Mouse (Mus musculus): ENCODE measurements around the gene Ccdc93. TPM values are rescaled to one million over a fixed set of nuclear protein-coding genes. Genes with fewer than 3 reads are reported as not detected.
A peak's percentile ranks its signal among the peaks of the same experiment; 100 is the strongest.

The Ccdc93 gene
- total RNA-seq, 2 experiments from 2014 or later, result 1.9 to 6.3 TPM

DNA sequence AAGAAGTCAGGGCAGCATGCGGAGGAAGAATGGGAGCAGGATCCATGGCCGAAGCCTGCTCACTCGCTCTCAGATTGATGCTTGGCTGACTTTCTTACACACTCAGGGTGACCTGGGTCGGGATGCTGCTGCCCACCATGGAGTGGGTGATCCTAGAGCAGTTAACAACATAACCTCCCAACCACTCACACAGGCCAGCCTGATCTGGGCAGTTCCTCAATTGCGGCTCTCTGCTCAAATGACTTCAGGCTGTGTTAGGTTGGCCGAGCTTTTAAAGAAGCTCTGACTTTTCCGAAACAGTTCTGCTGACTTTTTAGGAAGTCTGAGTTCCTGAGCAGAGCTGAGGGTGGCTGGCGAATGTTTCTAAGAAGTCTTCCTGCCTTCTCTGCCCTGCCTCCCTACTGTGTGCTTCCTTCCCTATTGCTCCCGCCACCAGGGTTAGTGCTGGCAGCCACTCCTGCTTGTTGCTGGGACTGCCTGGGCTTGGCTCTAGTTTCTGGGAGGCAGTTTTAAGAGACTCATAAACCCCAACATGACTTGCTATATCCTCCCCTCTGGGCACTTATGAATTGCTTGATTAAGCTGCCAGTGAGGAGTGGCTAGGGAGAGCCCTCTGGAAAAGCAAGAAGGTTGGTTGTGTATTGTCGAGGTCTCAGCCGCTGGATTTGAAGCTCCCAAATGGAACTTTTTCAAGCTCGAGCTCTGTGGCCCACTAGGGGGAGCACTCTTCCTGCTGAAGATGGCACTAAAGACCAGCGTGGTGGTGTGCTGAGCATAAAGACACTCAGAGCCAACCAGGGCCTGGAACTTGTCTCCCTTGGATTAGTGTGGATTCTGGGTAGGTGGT lies 9.9 kb downstream of the Ccdc93 start:
- 0 out of 2 replicates have a peak, but pooled peaks have one; percentile 25 for ATAC-seq (replicated peaks; ENCODE audit: low FRiP score, poor library complexity, severe bottlenecking)

DNA sequence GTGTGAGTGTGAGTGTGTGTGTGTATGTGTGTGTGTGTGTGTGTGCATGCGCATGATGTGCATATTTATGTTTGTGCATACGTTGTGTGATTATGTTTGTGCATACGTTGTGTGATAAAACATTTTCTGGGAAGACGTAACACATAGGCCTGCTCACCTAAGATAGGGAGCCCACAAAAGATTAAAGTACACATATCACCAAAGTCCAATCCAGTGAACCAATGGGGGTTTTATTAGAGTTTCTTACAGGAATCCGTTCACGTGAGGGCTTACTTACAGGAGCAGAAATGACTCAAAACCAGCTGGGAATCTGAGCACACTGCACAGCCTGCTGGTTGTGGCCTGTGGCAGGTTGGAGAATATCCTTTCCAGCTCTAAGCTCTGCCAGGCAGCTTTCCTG lies 13.3 kb downstream of the Ccdc93 start:
- no peak for ATAC-seq (replicated peaks; ENCODE audit: low FRiP score, poor library complexity, severe bottlenecking)

DNA sequence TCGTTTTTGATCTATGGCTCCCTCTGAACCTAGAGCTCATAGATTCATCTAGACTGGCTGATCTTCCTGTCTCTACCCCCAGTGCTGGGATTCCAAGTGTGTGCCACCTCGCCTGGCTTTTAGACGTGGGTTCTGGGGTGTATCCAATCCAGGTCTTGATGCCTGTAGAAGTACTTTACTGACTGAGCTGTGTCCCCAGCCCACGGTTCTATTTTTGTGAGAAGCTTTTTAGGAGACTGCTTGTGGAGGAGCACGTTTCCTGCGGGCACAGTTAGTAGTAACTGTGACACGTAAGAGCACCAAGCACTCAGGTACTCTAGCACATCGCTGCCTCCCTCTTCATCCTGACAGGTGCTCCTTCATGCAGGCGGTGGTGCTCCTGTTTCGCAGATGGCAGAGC lies 16.4 kb downstream of the Ccdc93 start:
- ATAC-seq (replicated peaks; ENCODE audit: low FRiP score, poor library complexity, severe bottlenecking), result no peak

DNA sequence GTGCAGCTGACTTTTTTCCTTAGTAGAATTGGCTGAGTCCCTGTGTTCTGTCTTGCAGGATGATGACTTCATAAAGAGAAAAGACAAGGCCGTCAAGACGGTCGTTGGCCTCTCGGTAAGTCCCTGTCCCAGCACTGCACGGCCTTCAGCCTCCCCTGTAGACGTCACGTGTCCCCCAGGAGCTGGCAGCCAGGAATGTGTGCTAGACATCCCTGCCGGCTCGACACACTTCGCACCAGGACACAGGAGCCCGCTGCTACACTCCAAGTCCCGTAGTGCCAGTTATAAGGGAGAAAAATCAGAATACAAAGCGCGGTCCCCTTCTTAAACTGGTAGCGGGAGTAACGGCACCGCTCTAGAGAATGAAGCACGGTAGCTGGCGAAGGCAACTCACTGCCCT lies 17.3 kb downstream of the Ccdc93 start:
- ATAC-seq (replicated peaks; ENCODE audit: low FRiP score, poor library complexity, severe bottlenecking), result no peak

- no peak for ATAC-seq (replicated peaks; ENCODE audit: low FRiP score, poor library complexity, severe bottlenecking)
Observed at GRCm38 (mm10) chr1:121451009-121451408, 20.2 kb downstream of the Ccdc93 start.

DNA sequence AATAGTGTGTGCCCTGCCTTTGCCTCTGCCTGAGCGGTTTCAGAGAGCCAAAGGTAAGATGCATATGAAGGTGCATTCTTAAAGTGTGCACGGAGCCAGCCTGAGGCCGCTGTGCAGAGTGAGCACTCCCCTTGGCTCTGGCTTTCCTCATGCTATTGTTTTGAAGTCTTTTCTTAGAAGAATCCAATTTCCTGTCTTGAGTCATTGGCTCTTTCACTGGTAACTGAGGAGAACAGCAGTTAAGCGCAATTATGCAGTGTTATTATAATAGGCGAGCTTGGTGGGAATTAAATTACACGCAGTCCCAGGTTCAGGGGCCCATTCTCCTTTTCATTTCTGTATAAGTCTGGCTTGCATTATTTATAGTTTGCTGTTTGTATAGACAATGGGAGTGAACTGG lies 21.6 kb downstream of the Ccdc93 start:
- no peak for ATAC-seq (replicated peaks; ENCODE audit: low FRiP score, poor library complexity, severe bottlenecking)

DNA sequence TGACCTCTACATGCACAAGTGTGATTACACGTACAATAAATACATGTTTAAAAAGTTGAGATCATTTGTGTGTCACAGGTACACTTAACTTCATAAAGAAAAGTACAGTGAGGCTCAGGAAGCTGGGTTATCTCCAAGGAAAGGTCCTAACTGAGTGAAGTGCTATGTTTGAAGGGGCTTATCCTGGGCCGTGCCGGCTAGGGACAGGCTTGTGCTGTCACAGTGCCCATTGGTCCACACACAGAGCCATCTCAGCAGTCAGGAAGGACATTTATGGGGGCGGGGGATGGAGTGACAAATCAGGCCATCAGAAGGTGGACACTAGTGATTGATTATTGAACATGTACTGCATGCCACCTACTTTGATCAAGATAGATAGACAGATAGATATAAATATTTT lies 22.2 kb downstream of the Ccdc93 start:
- ATAC-seq (replicated peaks; ENCODE audit: low FRiP score, poor library complexity, severe bottlenecking), result no peak

DNA sequence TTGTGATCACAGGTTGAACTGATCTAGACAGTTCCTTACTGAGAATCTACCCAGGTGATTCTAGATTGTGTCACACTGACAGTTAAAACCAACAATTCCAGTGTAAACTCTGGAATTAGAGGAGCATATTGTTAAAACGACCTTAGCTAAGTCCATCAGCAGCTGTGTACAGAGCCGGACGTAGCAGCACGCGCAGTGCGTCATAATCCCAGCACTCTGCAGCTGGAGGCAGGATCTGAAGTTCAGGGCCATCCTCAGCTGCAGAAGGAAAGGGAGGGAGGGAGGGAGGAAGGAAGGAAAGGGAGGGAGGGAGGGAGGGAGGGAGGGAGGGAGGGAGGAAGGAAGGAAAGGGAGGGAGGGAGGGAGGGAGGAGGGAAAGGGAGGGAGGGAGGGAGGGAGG lies 24.1 kb downstream of the Ccdc93 start:
- no peak for ATAC-seq (replicated peaks; ENCODE audit: low FRiP score, poor library complexity, severe bottlenecking)

GRCm38 (mm10) chr1:121460077-121460476 lies 29.2 kb downstream of the Ccdc93 start:
- ATAC-seq (replicated peaks; ENCODE audit: low FRiP score, poor library complexity, severe bottlenecking), result no peak

- no peak for ATAC-seq (replicated peaks; ENCODE audit: low FRiP score, poor library complexity, severe bottlenecking)
Observed at GRCm38 (mm10) chr1:121461895-121462294, 31.0 kb downstream of the Ccdc93 start.

GRCm38 (mm10) chr1:121462643-121463042 lies 31.8 kb downstream of the Ccdc93 start:
- ATAC-seq (replicated peaks; ENCODE audit: low FRiP score, poor library complexity, severe bottlenecking), result no peak

- ATAC-seq (replicated peaks; ENCODE audit: low FRiP score, poor library complexity, severe bottlenecking), result no peak
Observed at GRCm38 (mm10) chr1:121463806-121464205, 33.0 kb downstream of the Ccdc93 start.

- no peak for ATAC-seq (replicated peaks; ENCODE audit: low FRiP score, poor library complexity, severe bottlenecking)
Observed at GRCm38 (mm10) chr1:121466276-121466675, 35.4 kb downstream of the Ccdc93 start.

DNA sequence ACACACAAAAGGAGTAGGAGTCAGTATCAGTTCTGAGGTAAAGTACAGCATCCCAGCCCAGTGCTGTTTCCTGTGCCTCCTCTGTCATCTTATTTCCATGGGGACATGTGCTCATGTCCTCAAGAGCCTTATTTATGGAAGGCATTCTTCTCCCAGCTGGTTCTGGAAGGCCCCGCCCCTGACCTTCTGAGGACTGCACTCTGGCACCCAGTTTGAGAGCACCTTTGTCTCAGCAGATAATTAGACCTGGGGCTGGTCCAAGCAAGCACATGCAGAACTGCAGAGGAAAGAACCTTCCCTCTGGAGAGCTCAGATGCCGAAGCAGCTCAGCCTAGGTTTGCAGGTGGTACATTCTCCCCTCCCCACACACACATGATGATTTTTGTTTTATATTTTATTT lies 37.4 kb downstream of the Ccdc93 start:
- no peak for ATAC-seq (replicated peaks; ENCODE audit: low FRiP score, poor library complexity, severe bottlenecking)

DNA sequence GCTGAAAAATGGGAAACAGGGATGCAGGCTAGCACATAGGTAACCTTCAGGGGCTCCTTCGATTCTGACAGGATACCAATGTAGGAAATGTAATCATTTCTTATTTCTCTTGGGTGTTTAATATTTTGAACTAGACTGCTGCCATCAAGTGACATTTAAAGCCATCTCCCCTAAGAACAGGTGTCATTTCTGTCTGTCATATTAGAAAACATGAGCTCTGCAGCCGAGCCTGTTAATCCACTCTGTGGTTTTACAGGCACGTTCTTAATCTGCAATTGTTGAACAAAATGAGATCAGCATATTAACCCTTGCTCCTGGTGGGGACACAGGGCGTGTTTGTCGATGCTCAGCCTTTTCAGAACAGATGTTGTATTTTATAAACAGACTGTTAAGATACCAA lies 40.7 kb downstream of the Ccdc93 start:
- no peak for ATAC-seq (replicated peaks; ENCODE audit: low FRiP score, poor library complexity, severe bottlenecking)

DNA sequence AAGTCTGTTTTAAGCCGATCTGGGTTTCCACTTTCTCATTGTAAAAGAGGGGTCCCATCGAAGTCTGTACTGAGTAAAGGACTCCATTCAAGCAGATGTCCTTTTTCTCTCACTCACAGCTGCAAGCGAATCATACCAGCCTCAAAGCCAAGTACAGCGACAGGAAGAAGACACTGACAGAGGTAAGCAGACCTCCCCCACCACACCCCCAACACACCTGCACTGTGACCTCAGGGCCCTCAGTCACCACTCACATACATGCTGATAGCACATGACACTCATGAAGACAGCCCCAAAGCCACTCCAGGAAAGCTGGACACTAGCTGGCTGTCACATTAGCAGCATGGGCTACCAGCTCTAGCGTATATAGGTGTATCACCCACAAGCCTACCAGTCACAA lies 46.9 kb downstream of the Ccdc93 start:
- ATAC-seq (replicated peaks; ENCODE audit: low FRiP score, poor library complexity, severe bottlenecking), result no peak

GRCm38 (mm10) chr1:121478284-121478980 lies 47.6 kb downstream of the Ccdc93 start:
- ATAC-seq (replicated peaks; ENCODE audit: low FRiP score, poor library complexity, severe bottlenecking), result no peak

DNA sequence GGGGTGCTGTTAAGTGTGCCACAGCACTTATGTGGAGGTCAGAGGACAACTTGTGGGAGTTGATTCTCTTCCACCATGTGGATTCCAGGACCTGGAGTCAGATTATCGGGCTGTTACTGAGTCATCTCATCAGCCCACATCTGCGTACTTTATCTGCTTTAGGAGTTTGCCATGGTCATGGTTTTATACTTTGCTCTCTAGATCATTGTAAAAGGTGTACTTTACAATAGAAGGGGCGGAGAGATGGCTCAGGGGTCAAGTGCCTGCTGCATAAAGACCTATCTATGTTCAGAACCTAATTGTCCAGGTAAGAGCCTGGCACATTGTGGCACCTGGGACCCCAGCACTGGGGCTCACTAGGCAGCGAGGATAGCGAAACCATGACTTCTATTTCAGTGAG lies 48.6 kb downstream of the Ccdc93 start:
- no peak for ATAC-seq (replicated peaks; ENCODE audit: low FRiP score, poor library complexity, severe bottlenecking)

DNA sequence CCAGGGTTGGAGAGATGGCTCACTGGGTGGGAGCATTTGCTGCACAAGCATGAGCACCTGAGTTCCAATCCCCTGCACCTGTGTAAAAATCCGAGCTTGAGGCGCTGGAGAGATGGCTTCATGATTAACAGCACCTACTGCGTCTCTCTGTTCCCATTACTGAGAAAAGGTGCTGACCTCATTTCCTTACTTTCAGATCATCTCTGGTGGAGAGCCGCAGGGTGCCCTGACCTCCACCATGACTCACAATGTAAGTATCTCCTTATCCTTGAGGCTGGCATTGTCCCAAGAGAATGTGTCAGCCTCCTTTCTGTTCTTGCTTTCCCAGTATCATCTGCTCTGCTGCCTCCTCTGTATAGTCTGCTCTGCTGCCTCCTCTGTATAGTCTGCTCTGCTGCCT lies 52.2 kb downstream of the Ccdc93 start:
- ATAC-seq (replicated peaks; ENCODE audit: low FRiP score, poor library complexity, severe bottlenecking), result no peak

DNA sequence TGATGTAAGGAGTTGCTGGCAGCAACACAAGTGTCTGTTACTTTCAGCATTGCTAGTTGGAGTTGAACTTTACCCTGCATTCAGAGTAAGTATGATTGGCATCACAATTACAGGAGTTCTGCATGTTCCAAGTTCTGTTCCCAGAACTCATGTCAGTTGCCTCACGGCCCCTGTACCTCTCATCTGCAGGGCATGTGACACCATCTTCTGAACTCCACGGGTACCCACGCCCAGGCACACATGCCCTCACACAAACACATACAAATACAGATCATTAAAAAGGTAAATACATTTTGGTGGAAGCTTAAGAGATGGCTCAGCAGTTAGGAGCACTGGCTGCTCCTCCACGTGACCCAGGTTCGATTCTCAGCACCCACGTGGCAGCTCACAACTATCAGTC lies 56.0 kb downstream of the Ccdc93 start:
- no peak for ATAC-seq (replicated peaks; ENCODE audit: low FRiP score, poor library complexity, severe bottlenecking)

GRCm38 (mm10) chr1:121490241-121490640 lies 59.4 kb downstream of the Ccdc93 start:
- no peak for ATAC-seq (replicated peaks; ENCODE audit: low FRiP score, poor library complexity, severe bottlenecking)
